Mouse (Mus musculus) heart, postnatal 25 days (tissue): ENCODE measurements around the gene Phf21a. TPM values are rescaled to one million over a fixed set of nuclear protein-coding genes. Genes with fewer than 3 reads are reported as not detected.

Experiments
- microRNA-seq: library from miRNA; unstranded; fragments of <30 nt; microRNA quantifications from one replicate; pipeline ENCODE4 v1.2.0, GENCODE M21; 2022
- total RNA-seq, 2 experiments: library from RNA; stranded (reverse); gene quantifications; 2 replicates each; pipeline ENCODE4 v1.2.3; 2021

Gene Phf21a
- total RNA-seq, 2 experiments from 2014 or later: 26.2 to 37.6 TPM

Small RNA genes within 50 kb of the gene (microRNA-seq; reads per million reads assigned to microRNA genes)
- gene Mir1955: 18.9 reads per million, percentile 34 among the genes with 10 or more reads in this experiment
- not detected for gene Mir7000

Other genes with a start within 250 kb of the Phf21a start
- not detected for gene Chrm4, start 165.9 kb upstream of the Phf21a start, total RNA-seq
- 1 to 10 TPM; 4.4 TPM for gene Mdk, start 160.8 kb upstream of the Phf21a start, total RNA-seq
- gene Gm9821, start 147.4 kb upstream of the Phf21a start, total RNA-seq: not detected
- gene Dgkz, start 117.3 kb upstream of the Phf21a start, total RNA-seq: 10 to 100 TPM; 37.7 to 46.9 TPM
- 1 to 10 TPM; 4.5 to 6.8 TPM for gene Creb3l1, start 68.6 kb upstream of the Phf21a start, total RNA-seq